Mouse (Mus musculus) lung, adult 2 months (tissue): ENCODE data around the gene Slc26a8. TPM values are rescaled to one million over a fixed set of nuclear protein-coding genes. Genes with fewer than 3 reads are reported as not detected.

ENCODE experiments used
- DNase-seq: peaks from one replicate; pipeline ENCODE4 v3.0.0; 2022
- H3K4me1 ChIP-seq: fragments of 200-500 bp; 2 replicates; pipeline ENCODE4 v1.6.1; 2011; ENCODE audit warnings: low read length; ENCODE audit not compliant: control insufficient read depth, insufficient read depth
- H3K4me3 ChIP-seq: fragments of 200-500 bp; replicated peaks from 2 replicates; pipeline ENCODE3; 2011; ENCODE audit warnings: low read depth, mild to moderate bottlenecking, control low read depth, low read length; ENCODE audit errors: extremely low read depth
- CTCF ChIP-seq: fragments of 200-500 bp; IDR thresholded peaks from 2 replicates; pipeline ENCODE4 v1.5.1; 2011; ENCODE audit warnings: mild to moderate bottlenecking, low read length, control low read depth; ENCODE audit not compliant: insufficient read depth
- POLR2A ChIP-seq: fragments of 200-500 bp; IDR thresholded peaks from 2 replicates; pipeline ENCODE4 v1.6.1; 2011; ENCODE audit warnings: low read depth, mild to moderate bottlenecking, control low read depth, low read length, borderline replicate concordance; ENCODE audit errors: extremely low read depth
- WGBS: fragments of 180-500 bp; shearing (Covaris S2); methylation state at CpG from one replicate; pipeline ENCODE4 v1.1.7; 2018; 5-methylcytosine and 5-hydroxymethylcytosine counted together
- polyA plus RNA-seq: library from polyadenylated mRNA; depleted of rRNA; stranded (reverse); fragments of >200 nt; gene quantifications from 2 replicates; pipeline ENCODE4 v1.2.3, GENCODE M21; 2012

Gene Slc26a8
- polyA plus RNA-seq, 1 experiment = 1.2 TPM

DNA sequence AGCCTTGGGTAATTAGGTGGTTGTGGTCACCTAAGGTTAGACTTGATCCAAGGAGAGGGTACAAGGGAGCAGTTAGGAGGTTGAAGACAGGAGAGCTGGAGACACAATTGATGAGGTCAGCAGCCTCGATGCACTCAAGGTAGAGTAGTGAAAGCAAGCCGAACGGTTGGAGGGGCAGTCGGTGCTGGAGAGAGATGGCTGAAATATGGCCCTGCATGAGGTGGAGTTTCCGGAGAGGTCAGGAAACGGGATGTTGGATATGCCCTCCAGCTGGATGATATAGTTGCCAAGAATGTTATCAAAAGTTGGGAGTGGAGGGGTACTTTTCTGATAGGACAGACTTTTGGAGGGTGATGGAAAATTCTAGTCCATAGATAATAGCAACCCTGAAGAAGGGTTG, 22.3 kb upstream of the Slc26a8 start:
- H3K4me1 ChIP-seq = peaks cover 14% of the 10 kb centered on the region
- H3K4me3 ChIP-seq = no peak overlapping the region
- WGBS = 34% methylated on average over 6 of the region's 6 CpGs
- DNase-seq = no peak
- no peak for TF ChIP-seq CTCF
- no peak for TF ChIP-seq POLR2A

- DNase-seq = no peak
- peaks cover 20% of the 10 kb centered on the region for H3K4me1 ChIP-seq
- no peak for TF ChIP-seq CTCF
- no peak for TF ChIP-seq POLR2A
- 88% methylated on average over 6 of the region's 6 CpGs for WGBS
- no peak overlapping the region for H3K4me3 ChIP-seq
Measured at GRCm38 (mm10) chr17:28711237-28711636, 21.2 kb upstream of the Slc26a8 start.

- H3K4me1 ChIP-seq = peaks cover 18% of the 10 kb centered on the region
- 81% methylated on average over 8 of the region's 8 CpGs for WGBS
- TF ChIP-seq POLR2A (no peak), CTCF (no peak)
- H3K4me3 ChIP-seq = no peak overlapping the region
- DNase-seq = no peak
Measured at GRCm38 (mm10) chr17:28710291-28710688, 20.3 kb upstream of the Slc26a8 start.

GRCm38 (mm10) chr17:28709552-28710290, 19.7 kb upstream of the Slc26a8 start:
- 75% methylated on average over 8 of the region's 8 CpGs for WGBS
- Histone ChIP-seq H3K4me3 (no peak overlapping the region), H3K4me1 (peaks cover 22% of the 10 kb centered on the region)
- no peak for TF ChIP-seq CTCF
- TF ChIP-seq POLR2A = no peak
- no peak for DNase-seq

- DNase-seq = no peak
- H3K4me1 ChIP-seq = peaks cover 22% of the 10 kb centered on the region
- 8% methylated on average over 2 of the region's 2 CpGs for WGBS
- no peak overlapping the region for H3K4me3 ChIP-seq
- TF ChIP-seq POLR2A (no peak), CTCF (no peak)
Measured at GRCm38 (mm10) chr17:28708989-28709388, 19.0 kb upstream of the Slc26a8 start.

DNA sequence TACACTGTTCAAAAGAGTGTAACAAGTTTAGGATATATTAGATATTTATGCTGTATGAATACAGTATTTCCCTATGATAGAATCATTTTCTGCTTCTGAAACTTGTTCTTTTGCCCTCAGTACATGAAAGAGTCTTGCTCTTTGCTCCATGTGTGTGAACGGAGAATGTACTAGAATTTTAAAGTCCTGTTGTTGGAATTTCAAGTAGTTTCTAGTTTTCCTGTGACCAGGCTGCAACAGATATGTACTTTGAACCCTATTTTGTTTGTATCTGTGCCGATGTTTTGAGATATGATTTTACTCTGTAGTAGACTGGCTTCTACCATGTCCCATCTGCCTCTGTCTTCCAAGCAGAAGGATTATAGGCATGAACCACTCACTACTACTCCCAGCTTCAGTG, 17.8 kb upstream of the Slc26a8 start:
- H3K4me3 ChIP-seq = no peak overlapping the region
- 58% methylated on average over 2 of the region's 2 CpGs for WGBS
- peaks cover 25% of the 10 kb centered on the region for H3K4me1 ChIP-seq
- TF ChIP-seq POLR2A (no peak), CTCF (no peak)
- no peak for DNase-seq

DNA sequence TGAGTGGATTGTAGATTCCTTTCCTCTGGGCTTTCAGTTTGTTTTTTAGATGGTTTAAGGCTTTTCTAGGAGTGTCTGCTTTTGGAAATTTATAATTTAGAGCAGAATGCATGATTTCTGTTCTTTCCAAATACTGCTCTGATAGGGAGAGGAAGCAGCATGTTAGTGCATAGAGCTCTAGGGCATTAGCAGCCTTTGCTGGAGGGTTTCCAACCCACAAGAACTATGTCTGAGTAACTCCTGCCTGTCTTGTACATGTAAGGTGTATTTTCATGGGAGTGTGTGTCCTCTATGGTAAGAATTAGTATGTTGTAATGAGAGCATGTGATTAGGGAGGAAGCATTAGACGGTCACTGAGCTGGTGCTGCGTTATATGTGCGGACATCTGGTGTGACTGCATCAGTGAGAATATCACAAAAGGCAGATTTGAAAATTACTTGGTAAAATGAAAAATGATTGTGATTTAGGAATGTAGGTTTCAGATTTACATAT, 17.1 kb upstream of the Slc26a8 start:
- Histone ChIP-seq H3K4me1 (peaks cover 23% of the 10 kb centered on the region), H3K4me3 (no peak overlapping the region)
- WGBS = 72% methylated on average over 3 of the region's 3 CpGs
- TF ChIP-seq CTCF (no peak), POLR2A (no peak)
- DNase-seq = no peak

DNA sequence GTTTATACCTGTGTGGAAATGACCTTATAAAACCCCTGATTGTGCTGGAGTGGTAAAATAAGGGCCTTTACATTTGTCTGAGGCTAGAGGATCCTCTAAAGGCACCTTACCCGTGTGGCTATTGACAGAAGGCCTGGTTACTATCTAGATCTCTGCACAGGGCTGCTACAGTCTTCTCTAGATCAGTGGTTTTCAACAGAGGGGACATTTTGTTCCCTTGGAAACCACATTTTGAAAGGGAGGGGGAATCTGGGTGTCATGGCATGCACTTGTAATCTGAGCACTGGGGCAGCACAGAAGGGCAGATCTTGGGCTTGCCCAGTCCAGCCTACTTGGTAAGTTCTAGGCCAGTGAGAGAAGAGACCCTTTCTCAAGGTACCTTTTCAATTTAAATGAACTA, 16.7 kb upstream of the Slc26a8 start:
- DNase-seq = no peak
- WGBS = 45% methylated on average over 1 of the region's 1 CpGs
- no peak overlapping the region for H3K4me3 ChIP-seq
- peaks cover 24% of the 10 kb centered on the region for H3K4me1 ChIP-seq
- TF ChIP-seq CTCF (no peak), POLR2A (no peak)

DNA sequence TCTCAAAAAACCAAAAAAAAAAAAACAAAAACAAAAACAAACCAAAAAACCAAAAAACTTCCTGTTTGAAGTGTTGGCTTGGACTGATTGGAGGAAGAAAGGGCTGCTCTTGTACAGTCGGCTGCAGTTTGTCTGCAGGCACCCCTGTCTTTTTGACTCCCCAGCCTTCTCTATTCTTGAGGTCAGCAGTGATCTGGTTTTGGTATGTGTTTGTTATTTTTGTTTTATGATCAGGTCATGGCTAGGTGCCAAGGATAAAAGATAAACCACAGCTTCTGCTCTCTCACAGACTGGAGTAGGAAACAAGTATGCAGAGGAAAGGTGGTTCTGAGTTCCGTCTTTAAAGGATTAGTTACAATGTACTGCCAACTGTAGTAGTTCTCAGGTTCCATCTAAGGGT, 12.6 kb upstream of the Slc26a8 start:
- no peak for DNase-seq
- no peak overlapping the region for H3K4me3 ChIP-seq
- TF ChIP-seq POLR2A = no peak
- TF ChIP-seq CTCF = no peak

GRCm38 (mm10) chr17:28701737-28702136, 11.7 kb upstream of the Slc26a8 start:
- WGBS = 58% methylated on average over 3 of the region's 3 CpGs
- DNase-seq = no peak

More for the DNA sequence above, 12.6 kb upstream of the Slc26a8 start:
- WGBS = 12% methylated on average over 2 of the region's 2 CpGs
- H3K4me1 ChIP-seq = peaks cover 41% of the 10 kb centered on the region

DNA sequence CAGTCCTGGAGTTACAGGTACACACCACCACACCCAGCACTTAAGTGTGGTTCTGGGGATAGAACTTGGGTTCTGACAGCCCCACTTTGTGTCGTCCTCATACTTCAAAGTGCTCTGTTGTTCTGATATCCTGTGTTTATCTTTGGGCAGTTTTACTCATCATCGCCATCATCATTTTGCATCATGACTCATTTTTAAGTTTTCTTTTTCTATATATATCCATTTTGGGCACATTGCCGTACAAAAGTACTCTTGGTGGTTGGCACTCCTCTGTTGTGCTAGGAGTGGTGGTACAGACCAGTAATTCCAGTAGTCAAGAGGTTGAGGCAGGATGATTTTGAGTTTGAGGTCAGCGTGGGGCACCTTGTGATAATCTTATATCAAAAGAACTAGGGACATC, 11.1 kb upstream of the Slc26a8 start:
- Histone ChIP-seq H3K4me3 (no peak overlapping the region), H3K4me1 (peaks cover 45% of the 10 kb centered on the region)
- 45% methylated on average over 4 of the region's 4 CpGs for WGBS
- no peak for TF ChIP-seq POLR2A
- TF ChIP-seq CTCF = no peak
- DNase-seq = no peak

More at GRCm38 (mm10) chr17:28701737-28702136, 11.7 kb upstream of the Slc26a8 start:
- TF ChIP-seq POLR2A = no peak
- TF ChIP-seq CTCF = no peak
- Histone ChIP-seq H3K4me3 (no peak overlapping the region), H3K4me1 (peaks cover 43% of the 10 kb centered on the region)
